Mouse (Mus musculus): ENCODE measurements around the gene Plppr4.

Plppr4 gene

DNA sequence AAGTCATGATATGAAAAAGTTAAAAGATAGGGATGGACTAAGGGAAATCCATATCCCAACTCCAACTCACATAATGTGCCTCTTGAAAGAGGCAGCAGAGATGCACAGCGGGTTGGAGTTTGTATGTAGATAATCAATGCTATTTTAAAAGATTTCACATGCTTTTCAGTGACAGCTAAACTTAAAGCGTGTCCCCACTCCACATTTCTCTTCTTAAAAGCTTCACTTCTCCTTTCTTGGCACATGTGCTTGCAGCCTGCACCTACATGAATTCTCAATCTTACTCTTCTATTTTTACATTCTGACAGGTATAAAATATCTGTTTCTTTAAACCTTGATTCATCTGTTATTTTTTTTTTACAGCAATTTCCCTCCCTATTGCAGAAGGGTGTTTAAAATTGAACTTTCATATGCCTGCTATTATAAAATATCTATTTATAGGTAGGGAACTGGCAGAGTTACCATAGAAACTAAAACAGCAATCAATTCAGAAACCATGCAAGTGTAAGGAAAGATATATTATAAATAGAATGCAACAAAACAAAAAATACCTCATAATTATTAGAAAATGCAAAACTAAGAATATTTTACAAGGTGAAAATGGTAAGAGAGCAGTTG, 66.3 kb downstream of the Plppr4 start:
- no peak for DNase-seq (ENCODE audit: low read depth, low spot score)
